Mouse (Mus musculus) gonadal fat pad, adult 2 months (tissue): ENCODE data around the gene Best2. TPM values are rescaled to one million over a fixed set of nuclear protein-coding genes. Genes with fewer than 3 reads are reported as not detected.

Experiments used
- DNase-seq: peaks from one replicate; pipeline ENCODE4 v3.0.0-alpha.2; 2012; ENCODE audit warnings: low read depth
- polyA plus RNA-seq: library from polyadenylated mRNA; depleted of rRNA; stranded (reverse); fragments of >200 nt; gene quantifications from 2 replicates; pipeline ENCODE4 v1.2.3, GENCODE M21; 2012; rRNA removed

The Best2 gene
- polyA plus RNA-seq, 1 experiment: not detected

GRCm38 (mm10) chr8:84966603-84967002 lies 47.7 kb downstream of the Best2 start:
- DNase-seq: no peak

GRCm38 (mm10) chr8:84965731-84966291 lies 48.5 kb downstream of the Best2 start:
- no peak for DNase-seq

GRCm38 (mm10) chr8:84963952-84964351 lies 50.4 kb downstream of the Best2 start:
- no peak for DNase-seq

GRCm38 (mm10) chr8:84959811-84960210 lies 54.5 kb downstream of the Best2 start:
- DNase-seq: no peak

Other genes starting within 250 kb of the Best2 start
- gene Nfix, start 214.2 kb downstream of the Best2 start, polyA plus RNA-seq: 35.3 and 69.9 TPM in 2 replicates
- gene Dand5, start 191.7 kb downstream of the Best2 start, polyA plus RNA-seq: 3.7 and 5.3 TPM in 2 replicates
- gene Gadd45gip1, start 183.0 kb downstream of the Best2 start, polyA plus RNA-seq: 14.6 and 21.4 TPM in 2 replicates
- gene Rad23a, start 173.9 kb downstream of the Best2 start, polyA plus RNA-seq: 75.1 and 88.9 TPM in 2 replicates
- 563 and 854 TPM in 2 replicates for gene Calr, start 167.6 kb downstream of the Best2 start, polyA plus RNA-seq
- gene Farsa, start 157.5 kb downstream of the Best2 start, polyA plus RNA-seq: 44.7 and 52.1 TPM in 2 replicates
- 3.3 and 3.7 TPM in 2 replicates for gene Syce2, start 142.4 kb downstream of the Best2 start, polyA plus RNA-seq
- gene Gcdh, start 120.6 kb downstream of the Best2 start, polyA plus RNA-seq: 102 and 104 TPM in 2 replicates
- 0.67 and 0.69 TPM in 2 replicates for gene Klf1, start 112.6 kb downstream of the Best2 start, polyA plus RNA-seq
- 29.5 and 30.8 TPM in 2 replicates for gene Dnase2a, start 106.0 kb downstream of the Best2 start, polyA plus RNA-seq
- 0.56 and 0.66 TPM in 2 replicates for gene Mast1, start 77.2 kb downstream of the Best2 start, polyA plus RNA-seq
- not detected in 2 replicates for gene Rtbdn, start 67.5 kb downstream of the Best2 start, polyA plus RNA-seq
- 3.3 and 6.8 TPM in 2 replicates for gene Gm49661, start 45.1 kb downstream of the Best2 start, polyA plus RNA-seq
- 191 and 202 TPM in 2 replicates for gene Prdx2, start 44.9 kb downstream of the Best2 start, polyA plus RNA-seq
- 44.0 and 58.8 TPM in 2 replicates for gene Rnaseh2a, start 44.8 kb downstream of the Best2 start, polyA plus RNA-seq
- gene Junb, start 35.8 kb downstream of the Best2 start, polyA plus RNA-seq: 37.2 and 42.8 TPM in 2 replicates
- gene Hook2, start 23.9 kb downstream of the Best2 start, polyA plus RNA-seq: 16.5 and 24.7 TPM in 2 replicates
- gene Asna1, start 10.8 kb upstream of the Best2 start, polyA plus RNA-seq: 154 and 168 TPM in 2 replicates
- 64.2 and 100 TPM in 2 replicates for gene Trir, start 12.3 kb upstream of the Best2 start, polyA plus RNA-seq
- gene Tnpo2, start 22.4 kb upstream of the Best2 start, polyA plus RNA-seq: 84.8 and 89.2 TPM in 2 replicates
- 56.8 and 59.4 TPM in 2 replicates for gene Fbxw9, start 45.5 kb upstream of the Best2 start, polyA plus RNA-seq
- gene Gm5741, start 53.5 kb upstream of the Best2 start, polyA plus RNA-seq: 1.5 and 1.9 TPM in 2 replicates
- 44.5 and 48.3 TPM in 2 replicates for gene Dhps, start 57.2 kb upstream of the Best2 start, polyA plus RNA-seq
- 170 and 198 TPM in 2 replicates for gene Wdr83os, start 66.2 kb upstream of the Best2 start, polyA plus RNA-seq
- gene Wdr83, start 66.8 kb upstream of the Best2 start, polyA plus RNA-seq: 33.8 and 35.7 TPM in 2 replicates
- gene Man2b1, start 68.7 kb upstream of the Best2 start, polyA plus RNA-seq: 133 and 184 TPM in 2 replicates
- 2.5 and 2.7 TPM in 2 replicates for gene Zfp791, start 108.6 kb upstream of the Best2 start, polyA plus RNA-seq
- gene Cks1brt, start 137.4 kb upstream of the Best2 start, polyA plus RNA-seq: not detected in 2 replicates
- not detected in 2 replicates for gene Olfr371, start 211.5 kb upstream of the Best2 start, polyA plus RNA-seq